Comparison of ENCODE assay signal across 18 mouse cellular contexts in genomic region chr8:31704168-31704567, GRCm38 (mm10).
"Had no signal": no experiment of that assay in that cellular context is flagged by ENCODE, and none has a peak within 500 bp of the region (broad histone marks: within the 10 kb centered on the region; RNA-seq: fewer than 3 reads in every experiment).

No protein-coding gene starts in this region.

- H3K36me3 ChIP-seq: midbrain, embryonic 10.5 days; midbrain, embryonic 12.5 days; neural tube, embryonic 13.5 days; neural tube, embryonic 15.5 days had no signal

- H3K4me1 ChIP-seq: midbrain, embryonic 10.5 days; midbrain, embryonic 12.5 days; neural tube, embryonic 13.5 days; neural tube, embryonic 15.5 days had no signal

- DNase-seq: lung, adult 18-20 months; lung, embryonic 14.5 days; lung, postnatal 10 days; lung, postnatal 4 days; midbrain, embryonic 14.5 days; right cerebral cortex, postnatal 14 days; right cerebral cortex, postnatal 4 days; spleen, adult 18-20 months; thymus, adult 18-20 months; thymus, postnatal 14 days; thymus, postnatal 36 days had no signal

- H3K4me3 ChIP-seq: midbrain, embryonic 10.5 days; midbrain, embryonic 12.5 days; myocyte; neural tube, embryonic 13.5 days; neural tube, embryonic 15.5 days had no signal

- H3K27ac ChIP-seq: liver, embryonic 14.5 days; midbrain, embryonic 10.5 days; midbrain, embryonic 12.5 days; neural tube, embryonic 13.5 days; neural tube, embryonic 15.5 days had no signal

- H3K27me3 ChIP-seq: midbrain, embryonic 12.5 days; neural tube, embryonic 13.5 days; neural tube, embryonic 15.5 days had no signal

- H3K9ac ChIP-seq: liver, embryonic 14.5 days; lung, embryonic 14.5 days; midbrain, embryonic 12.5 days; neural tube, embryonic 13.5 days; neural tube, embryonic 15.5 days had no signal

- H3K4me2 ChIP-seq: lung, embryonic 14.5 days; midbrain, embryonic 12.5 days; neural tube, embryonic 13.5 days; neural tube, embryonic 15.5 days had no signal

- ATAC-seq: midbrain, embryonic 16.5 days had no signal

- H3K9me3 ChIP-seq: midbrain, embryonic 10.5 days; midbrain, embryonic 12.5 days; neural tube, embryonic 13.5 days; neural tube, embryonic 15.5 days had no signal
